ENCODE assay signal across 23 mouse cellular contexts in genomic region chr4:45498345-45498744, GRCm38 (mm10). TPM values are rescaled to one million over a fixed set of nuclear protein-coding genes. Genes with fewer than 3 reads are reported as not detected.
DNase-seq lines count a peak whose midpoint lies in the region; ATAC-seq and TF ChIP-seq lines count a peak whose summit lies in the region.
"Had no signal": no experiment of that assay in that cellular context is flagged by ENCODE, and none has a peak within 500 bp of the region (broad histone marks: within the 10 kb centered on the region; RNA-seq: fewer than 3 reads in every experiment).

No protein-coding gene starts in this region.

- DNase-seq in heart, postnatal 10 days: no peak
- no peak for DNase-seq in lung, embryonic 14.5 days
- DNase-seq in lung, adult 2 months: no peak
- DNase-seq in CH12.LX (ENCODE audit: extremely low read depth): peak; percentile 46
- DNase-seq in layer of hippocampus, adult 11-12 months (ENCODE audit: low spot score): no peak
- DNase-seq in Muller cell, postnatal 12 days (ENCODE audit: inconsistent ontology term): no peak
- DNase-seq: adrenal gland, postnatal 25 days; cerebellum, adult 11 months; cerebellum, postnatal 14 days; kidney, postnatal 25 days; left cerebral cortex, postnatal 4 days; lung, adult 18-20 months; thymus, adult 2 months had no signal

- no peaks in the 10 kb centered on the region for H3K79me2 ChIP-seq in CH12.LX (replicated peaks; ENCODE audit: control insufficient read depth, extremely low read depth, insufficient read depth, poor library complexity, severe bottlenecking)

- WGBS in heart, embryonic 13.5 days: 71% methylated on average over 5 of the region's 5 CpGs
- WGBS in lung, embryonic 14.5 days: 64% methylated on average over 5 of the region's 5 CpGs
- 30% methylated on average over 5 of the region's 5 CpGs for WGBS in lung, adult 2 months
- 60% methylated on average over 5 of the region's 5 CpGs for WGBS in forebrain, embryonic 16.5 days

- H3K4me2 ChIP-seq in heart, embryonic 13.5 days: no peak overlapping the region
- no peak overlapping the region for H3K4me2 ChIP-seq in lung, embryonic 14.5 days
- H3K4me2 ChIP-seq in CH12.LX (ENCODE audit: insufficient read depth, low read depth, poor library complexity, severe bottlenecking): peak overlapping the region; percentile 39
- H3K4me2 ChIP-seq in forebrain, embryonic 16.5 days (ENCODE audit: low read length): no peak overlapping the region
- H3K4me2 ChIP-seq: embryonic facial prominence, embryonic 13.5 days; heart, embryonic 15.5 days; midbrain, embryonic 11.5 days; stomach, embryonic 15.5 days had no signal

- H3K27me3 ChIP-seq in heart, embryonic 13.5 days (replicated peaks): peaks cover 7% of the 10 kb centered on the region; the same call in 1 of the 2 replicates
- no peaks in the 10 kb centered on the region for H3K27me3 ChIP-seq in lung, embryonic 14.5 days (ENCODE audit: insufficient read depth, low read length)
- H3K27me3 ChIP-seq in CH12.LX (replicated peaks): no peaks in the 10 kb centered on the region
- H3K27me3 ChIP-seq in forebrain, embryonic 16.5 days (replicated peaks; ENCODE audit: control insufficient read depth, insufficient read depth, low read length): no peaks in the 10 kb centered on the region
- H3K27me3 ChIP-seq: embryonic facial prominence, embryonic 13.5 days; heart, embryonic 15.5 days; stomach, embryonic 15.5 days had no signal

- ATAC-seq in heart, embryonic 13.5 days (ENCODE audit: extremely low read depth, insufficient number of reproducible peaks, low FRiP score, low TSS enrichment): no peak
- no peak for ATAC-seq in lung, embryonic 14.5 days (ENCODE audit: insufficient read depth)
- no peak for ATAC-seq in forebrain, embryonic 16.5 days
- ATAC-seq: hindbrain, embryonic 16.5 days had no signal

- peak overlapping the region; percentile 10; the same call in 1 of the 2 replicates for H3K27ac ChIP-seq in heart, embryonic 13.5 days (replicated peaks)
- peak overlapping the region; percentile 13; the same call in 1 of the 2 replicates for H3K27ac ChIP-seq in lung, embryonic 14.5 days (ENCODE audit: low read depth)
- H3K27ac ChIP-seq in CH12.LX (ENCODE audit: insufficient read depth, low read depth): peak overlapping the region; percentile 86
- peak overlapping the region; percentile 25; the same call in 1 of the 2 replicates for H3K27ac ChIP-seq in forebrain, embryonic 16.5 days (ENCODE audit: low read length)
- H3K27ac ChIP-seq: embryonic facial prominence, embryonic 13.5 days; left cerebral cortex, adult 2 months; macrophage; stomach, embryonic 15.5 days had no signal

- TF ChIP-seq CTCF in lung, embryonic 14.5 days (IDR thresholded peaks at IDR 0.05; ENCODE audit: low read depth): no peak
- no peak for TF ChIP-seq CTCF in lung, adult 2 months (IDR thresholded peaks at IDR 0.05; ENCODE audit: insufficient read depth, low read length)
- TF ChIP-seq CTCF in CH12.LX (conservative IDR thresholded peaks at IDR 0.05 in 1 of 2, IDR thresholded peaks at IDR 0.05 in 1 of 2; ENCODE audit: low read depth in 2 of 2, low read length in 2 of 2): no peak

- H3K4me1 ChIP-seq in heart, embryonic 13.5 days: peaks cover 99% of the 10 kb centered on the region
- peaks cover 57% of the 10 kb centered on the region for H3K4me1 ChIP-seq in lung, embryonic 14.5 days (ENCODE audit: insufficient read depth)
- peaks cover 35% of the 10 kb centered on the region for H3K4me1 ChIP-seq in lung, adult 2 months (ENCODE audit: control insufficient read depth, insufficient read depth, low read length)
- peaks cover 37 to 95% of the 10 kb centered on the region in 2 experiments for H3K4me1 ChIP-seq in CH12.LX (ENCODE audit: control insufficient read depth in 1 of 2, insufficient read depth in 2 of 2)
- H3K4me1 ChIP-seq in forebrain, embryonic 16.5 days (replicated peaks; ENCODE audit: control insufficient read depth, insufficient read depth, low read length): peaks cover 62% of the 10 kb centered on the region

- peak; percentile 69 for TF ChIP-seq EP300 in CH12.LX (IDR thresholded peaks at IDR 0.05; ENCODE audit: low read length)

- dilution Hi-C loops in CH12.LX (cut with MboI; ENCODE audit: extremely low pct_ligation_motif_present, extremely low pct_unique_long_range_greater_than_20kb, low sequenced_read_pairs): no loop called here

- no peak; the same call in none of the 2 replicates for TF ChIP-seq RAD21 in CH12.LX (IDR thresholded peaks at IDR 0.05; ENCODE audit: low read depth, low read length)

- no peaks in the 10 kb centered on the region for H3K9me3 ChIP-seq in heart, embryonic 13.5 days
- no peaks in the 10 kb centered on the region for H3K9me3 ChIP-seq in lung, embryonic 14.5 days (ENCODE audit: low read depth, low read length)
- no peaks in the 10 kb centered on the region for H3K9me3 ChIP-seq in CH12.LX (replicated peaks; ENCODE audit: low read length)
- no peaks in the 10 kb centered on the region for H3K9me3 ChIP-seq in forebrain, embryonic 16.5 days (ENCODE audit: control insufficient read depth, low read length)
- H3K9me3 ChIP-seq: embryonic facial prominence, embryonic 13.5 days; G1E; heart, embryonic 15.5 days; stomach, embryonic 15.5 days had no signal

- peak overlapping the region; percentile 58 for H3K9ac ChIP-seq in heart, embryonic 13.5 days
- no peak overlapping the region for H3K9ac ChIP-seq in lung, embryonic 14.5 days
- H3K9ac ChIP-seq in CH12.LX (ENCODE audit: insufficient read depth, low read depth): peak overlapping the region; percentile 67
- no peak overlapping the region; the same call in 1 of the 2 replicates for H3K9ac ChIP-seq in forebrain, embryonic 16.5 days (replicated peaks; ENCODE audit: low read depth, low read length)
- H3K9ac ChIP-seq: embryonic facial prominence, embryonic 13.5 days; stomach, embryonic 15.5 days had no signal

- no peaks in the 10 kb centered on the region for H3K36me3 ChIP-seq in heart, embryonic 13.5 days
- H3K36me3 ChIP-seq in lung, embryonic 14.5 days (ENCODE audit: insufficient read depth): no peaks in the 10 kb centered on the region
- peaks cover 0 to 26% of the 10 kb centered on the region in 2 experiments for H3K36me3 ChIP-seq in CH12.LX (replicated peaks in 1 of 2; ENCODE audit: control insufficient read depth in 1 of 2, insufficient read depth in 1 of 2, low read length in 1 of 2)
- H3K36me3 ChIP-seq in forebrain, embryonic 16.5 days (ENCODE audit: control insufficient read depth, insufficient read depth): no peaks in the 10 kb centered on the region
- H3K36me3 ChIP-seq: embryonic facial prominence, embryonic 13.5 days; G1E; heart, embryonic 15.5 days; stomach, embryonic 15.5 days had no signal

- in situ Hi-C loops in CH12.LX (cut with MboI; ENCODE audit: low pct_ligation_motif_present, low pct_unique_long_range_greater_than_20kb, low sequenced_read_pairs): no loop called here

- intact Hi-C loops in heart, postnatal 10 days (cut with DNase I): no loop called here

- TF ChIP-seq POLR2A in lung, adult 2 months (IDR thresholded peaks at IDR 0.05; ENCODE audit: borderline replicate concordance, extremely low read depth, low read depth, low read length): no peak
- no peak; the same call in 1 of the 2 replicates for TF ChIP-seq POLR2A in CH12.LX (IDR thresholded peaks at IDR 0.05; ENCODE audit: low read depth, low read length)

- H3K4me3 ChIP-seq in heart, embryonic 13.5 days: no peak overlapping the region
- H3K4me3 ChIP-seq in lung, embryonic 14.5 days (ENCODE audit: low read depth, low read length): no peak overlapping the region
- no peak overlapping the region for H3K4me3 ChIP-seq in lung, adult 2 months (replicated peaks; ENCODE audit: extremely low read depth, low read depth, low read length)
- H3K4me3 ChIP-seq in CH12.LX (replicated peaks in 1 of 3; ENCODE audit: low read depth in 2 of 3, low read length in 2 of 3, poor library complexity in 1 of 3): peak overlapping the region; percentile 11 to 42 (median 14)
- no peak overlapping the region for H3K4me3 ChIP-seq in forebrain, embryonic 16.5 days (replicated peaks; ENCODE audit: low read length)
- H3K4me3 ChIP-seq: embryonic facial prominence, embryonic 13.5 days; heart, embryonic 15.5 days; left cerebral cortex, adult 2 months; stomach, embryonic 15.5 days had no signal

TF ChIP-seq in CH12.LX, 34 proteins besides CTCF, POLR2A, EP300 and RAD21 (continues in another document):
- TF ChIP-seq USF2 (conservative IDR thresholded peaks at IDR 0.05; ENCODE audit: low read depth, low read length): no peak
- 0 out of 2 replicates have a peak, but pooled peaks have one; percentile 42 for TF ChIP-seq BHLHE40 (IDR thresholded peaks at IDR 0.05; ENCODE audit: low read depth, low read length)
- peak; percentile 41; the same call in 1 of the 2 replicates for TF ChIP-seq CHD2 (IDR thresholded peaks at IDR 0.05; ENCODE audit: low read length)
- no peak for TF ChIP-seq NELFE (IDR thresholded peaks at IDR 0.05; ENCODE audit: low read depth, low read length)
- no peak for TF ChIP-seq ZNF384 (IDR thresholded peaks at IDR 0.05; ENCODE audit: low read depth, low read length)
- peak; percentile 72 for TF ChIP-seq ETS1 (conservative IDR thresholded peaks at IDR 0.05; ENCODE audit: low read depth, low read length)
- no peak for TF ChIP-seq PAX5 (IDR thresholded peaks at IDR 0.05; ENCODE audit: low read length)
- peak; percentile 64; the same call in 1 of the 2 replicates for TF ChIP-seq TCF12 (IDR thresholded peaks at IDR 0.05; ENCODE audit: low read depth, low read length)
- peak; percentile 12; the same call in 1 of the 2 replicates for TF ChIP-seq ELF1 (IDR thresholded peaks at IDR 0.05; ENCODE audit: low read depth, low read length)
- no peak for TF ChIP-seq NRF1 (IDR thresholded peaks at IDR 0.05; ENCODE audit: low read depth, low read length)
- TF ChIP-seq SIN3A (IDR thresholded peaks at IDR 0.05; ENCODE audit: low read length): peak; percentile 25; the same call in 1 of the 2 replicates
- no peak for TF ChIP-seq POLR2AphosphoS2 (IDR thresholded peaks at IDR 0.05; ENCODE audit: low read depth, low read length)
- peak; percentile 32; the same call in 1 of the 2 replicates for TF ChIP-seq RCOR1 (conservative IDR thresholded peaks at IDR 0.05; ENCODE audit: low read depth, low read length)
- TF ChIP-seq USF1 (IDR thresholded peaks at IDR 0.05; ENCODE audit: low read depth, low read length): no peak
- 0 out of 2 replicates have a peak, but pooled peaks have one; percentile 72 for TF ChIP-seq UBTF (IDR thresholded peaks at IDR 0.05; ENCODE audit: low read depth, low read length)
- no peak for TF ChIP-seq HCFC1 (IDR thresholded peaks at IDR 0.05; ENCODE audit: low read depth, low read length)

RNA-seq across cellular contexts. Expression of gene Shb, which starts 33.9 kb away (rescaled TPM):
- 8.6 and 8.8 TPM in 2 replicates for polyA plus RNA-seq in heart, embryonic 13.5 days (2015; fragmentation: Nextera tagmentation; extraction: Ambion mirVana)
- 10 to 100 TPM; 67.9 to 71.6 TPM for total RNA-seq in heart, postnatal 10 days (2021)
- 10.6 TPM in 2 replicates for polyA plus RNA-seq in lung, embryonic 14.5 days (2014; fragmentation: Nextera tagmentation; extraction: Ambion mirVana)
- 36.2 and 37.7 TPM in 2 replicates for polyA plus RNA-seq in lung, adult 2 months (2012; rRNA removed)
- total RNA-seq in CH12.LX (2012; rRNA removed): 5.9 and 8.6 TPM in 2 replicates
- total RNA-seq in CH12.LX (2014; rRNA removed): 7.6 and 7.7 TPM in 2 replicates
- 15.5 and 18.4 TPM in 2 replicates for polyA plus RNA-seq in CH12.LX (2012; ENCODE audit: insufficient read length, low read depth)
- 5.8 and 7.0 TPM in 2 replicates for polyA plus RNA-seq in forebrain, embryonic 16.5 days (2015; fragmentation: Nextera tagmentation; extraction: Ambion mirVana)
- total RNA-seq: G1E had no signal
- polyA plus RNA-seq: G1E had no signal

Comparison
In these comparisons a context has a peak if more than half of its experiments do, and no peak if none do; other contexts are left out.
1. H3K27ac ChIP-seq: peak in every context shown above with its lines; median percentile 86 in CH12.LX; 25 in forebrain, embryonic 16.5 days; 13 in lung, embryonic 14.5 days; 10 in heart, embryonic 13.5 days.
2. H3K4me3 ChIP-seq: peak in CH12.LX (3 of 3); none in heart, embryonic 13.5 days (single experiment), lung, embryonic 14.5 days (single experiment), lung, adult 2 months (single experiment) and forebrain, embryonic 16.5 days (single experiment).
3. H3K9ac ChIP-seq: peak in heart, embryonic 13.5 days (single experiment) and CH12.LX (single experiment); none in lung, embryonic 14.5 days (single experiment) and forebrain, embryonic 16.5 days (single experiment).